ENCODE assay signal across 8 mouse cellular contexts in genomic region chr8:13105087-13105881, GRCm38 (mm10). TPM values are rescaled to one million over a fixed set of nuclear protein-coding genes. Genes with fewer than 3 reads are reported as not detected.
A peak's percentile ranks its signal among the peaks of the same experiment; 100 is the strongest.
DNase-seq lines count a peak whose midpoint lies in the region; ATAC-seq and TF ChIP-seq lines count a peak whose summit lies in the region.

Gene Pcid2, minus strand, starts transcription at chr8:13105459.
Gene Cul4a, plus strand, starts transcription at chr8:13105621.

- H3K4me1 ChIP-seq in hindbrain, embryonic 10.5 days (replicated peaks): peaks cover 31% of the 10 kb centered on the region
- H3K4me1 ChIP-seq in lung, postnatal 0 days (ENCODE audit: insufficient read depth, low read depth, low read length): peaks cover 4% of the 10 kb centered on the region; the same call in 1 of the 2 replicates

- peak within 1 kb of the TSS; percentile 95 for H3K27ac ChIP-seq in hindbrain, embryonic 10.5 days
- peak within 1 kb of the TSS; percentile 95 for H3K27ac ChIP-seq in lung, postnatal 0 days (ENCODE audit: low read length)

- peak within 1 kb of the TSS; percentile 70 for H3K4me3 ChIP-seq in hindbrain, embryonic 10.5 days
- H3K4me3 ChIP-seq in lung, postnatal 0 days (ENCODE audit: low read depth, low read length): peak within 1 kb of the TSS; percentile 95

- ATAC-seq in frontal cortex, adult (ENCODE audit: low TSS enrichment): peak; percentile 91
- ATAC-seq in lung, postnatal 0 days: peak; percentile 96

- no peaks in the 10 kb centered on the region for H3K27me3 ChIP-seq in hindbrain, embryonic 10.5 days (ENCODE audit: insufficient read depth, poor library complexity, severe bottlenecking)
- no peaks in the 10 kb centered on the region for H3K27me3 ChIP-seq in lung, postnatal 0 days (replicated peaks; ENCODE audit: insufficient read depth, low read length)

- peak within 1 kb of the TSS; percentile 98 for H3K9ac ChIP-seq in lung, postnatal 0 days (replicated peaks; ENCODE audit: low read depth)

- peak; percentile 79 for DNase-seq in MEL-GATA-1-ER (ENCODE audit: extremely low read depth, low read depth)
- DNase-seq in cerebellum, adult 8-10 months: peak; percentile 95
- DNase-seq in hindbrain, embryonic 10.5 days (ENCODE audit: low spot score): peak; percentile 98
- DNase-seq in layer of hippocampus, adult 9-11 months: peak; percentile 97
- DNase-seq in lung, postnatal 0 days (ENCODE audit: low spot score): peak; percentile 99
- peak; percentile 92 for DNase-seq in ovary, postnatal 14 days (ENCODE audit: low spot score)
- DNase-seq in thymus, postnatal 14 days: peak; percentile 98

- peak; percentile 80 for TF ChIP-seq CTCF in lung, postnatal 0 days (IDR thresholded peaks at IDR 0.05)

- no peaks in the 10 kb centered on the region for H3K9me3 ChIP-seq in hindbrain, embryonic 10.5 days
- no peaks in the 10 kb centered on the region for H3K9me3 ChIP-seq in lung, postnatal 0 days (ENCODE audit: low read length)

- H3K4me2 ChIP-seq in lung, postnatal 0 days (replicated peaks; ENCODE audit: low read depth, low read length): peak within 1 kb of the TSS; percentile 63

- H3K36me3 ChIP-seq in hindbrain, embryonic 10.5 days: peaks cover 24% of the 10 kb centered on the region
- H3K36me3 ChIP-seq in lung, postnatal 0 days (ENCODE audit: insufficient read depth, low read length): no peaks in the 10 kb centered on the region; the same call in 1 of the 2 replicates

- TF ChIP-seq EP300 in lung, postnatal 0 days (IDR thresholded peaks at IDR 0.05): no peak; the same call in 1 of the 2 replicates

- WGBS in hindbrain, embryonic 10.5 days: under 1% methylated on average over 87 of the region's 87 CpGs
- 2% methylated on average over 74 of the region's 87 CpGs for WGBS in lung, postnatal 0 days

RNA-seq across cellular contexts. Expression of gene Pcid2, which starts in this region (rescaled TPM):
- 58.4 and 63.5 TPM in 2 replicates for polyA plus RNA-seq in hindbrain, embryonic 10.5 days (2016; fragmentation: Nextera tagmentation; extraction: Ambion mirVana)
- 17.5 and 18.0 TPM in 2 replicates for polyA plus RNA-seq in lung, postnatal 0 days (2015; fragmentation: Nextera tagmentation; extraction: Ambion mirVana)

RNA-seq across cellular contexts. Expression of gene Cul4a, which starts in this region (rescaled TPM):
- 72.8 and 83.9 TPM in 2 replicates for polyA plus RNA-seq in hindbrain, embryonic 10.5 days (2016; fragmentation: Nextera tagmentation; extraction: Ambion mirVana)
- polyA plus RNA-seq in lung, postnatal 0 days (2015; fragmentation: Nextera tagmentation; extraction: Ambion mirVana): 59.5 and 61.2 TPM in 2 replicates

Comparison
In these comparisons a context has a peak if more than half of its experiments do, and no peak if none do; other contexts are left out.
1. Peak in every context shown above with its lines: DNase-seq, ATAC-seq, H3K4me3 ChIP-seq and H3K27ac ChIP-seq.